Mouse (Mus musculus): ENCODE measurements at regions not wholly inside any gene's neighbourhood (a gene's known extent, or its start where the extent isn't known, plus 50 kb on each side); places are given as distances from the start of the nearest gene placed in this dataset.
"Not testable (repeated sequence)": the region's sequence is repeated elsewhere in the genome, so short reads cannot be mapped to it uniquely, and the experiment has no call there.

- TF ChIP-seq POLR2A (IDR thresholded peaks at IDR 0.05; ENCODE audit: borderline replicate concordance, insufficient read depth, low read length); CTCF (IDR thresholded peaks at IDR 0.05; ENCODE audit: borderline replicate concordance, insufficient read depth, low read depth, low read length): not testable (repeated sequence)
These were observed 68.4 kb upstream of the Samd3 start for GRCm38 (mm10) chr10:26161139-26161538.
